Mouse (Mus musculus): Measurements from ENCODE around the gene E2f1. TPM values are rescaled to one million over a fixed set of nuclear protein-coding genes. Genes with fewer than 3 reads are reported as not detected.

E2f1 gene
- polyA plus RNA-seq (2015; fragmentation: Nextera tagmentation; extraction: Ambion mirVana), result 3.2 and 4.2 TPM in 2 replicates

GRCm38 (mm10) chr2:154569836-154570286 is at the start of gene E2f1:
Gene E2f1, minus strand, starts transcription at chr2:154569892.
- Histone ChIP-seq H3K4me2 (ENCODE audit: low read length) (peak within 1 kb of the TSS; percentile 98), H3K9me3 (replicated peaks; ENCODE audit: control insufficient read depth, low read length, poor library complexity, severe bottlenecking) (no peaks in the 10 kb centered on the region), H3K27ac (ENCODE audit: low read length) (peak within 1 kb of the TSS; percentile 13; the same call in 1 of the 2 replicates), H3K9ac (ENCODE audit: low read depth, low read length) (peak within 1 kb of the TSS; percentile 68), H3K27me3 (ENCODE audit: control insufficient read depth, insufficient read depth, low read depth, low read length) (no peaks in the 10 kb centered on the region), H3K4me1 (ENCODE audit: control insufficient read depth, insufficient read depth, low read length) (peaks cover 10% of the 10 kb centered on the region; the same call in 1 of the 2 replicates), H3K36me3 (ENCODE audit: control insufficient read depth, insufficient read depth, low read length) (no peaks in the 10 kb centered on the region), H3K4me3 (ENCODE audit: low read depth, low read length) (peak within 1 kb of the TSS; percentile 71)
- ATAC-seq, result peak; percentile 98
- WGBS, result 0% methylated on average over 44 of the region's 44 CpGs

GRCm38 (mm10) chr2:154617061-154617460 is 47.4 kb upstream of the E2f1 start:
- Histone ChIP-seq H3K4me3 (ENCODE audit: low read depth, low read length) (no peak overlapping the region), H3K9ac (ENCODE audit: low read depth, low read length) (no peak overlapping the region), H3K4me2 (ENCODE audit: low read length) (no peak overlapping the region), H3K4me1 (ENCODE audit: control insufficient read depth, insufficient read depth, low read length) (peaks cover 14% of the 10 kb centered on the region), H3K27ac (ENCODE audit: low read length) (no peak overlapping the region), H3K36me3 (ENCODE audit: control insufficient read depth, insufficient read depth, low read length) (no peaks in the 10 kb centered on the region), H3K9me3 (replicated peaks; ENCODE audit: control insufficient read depth, low read length, poor library complexity, severe bottlenecking) (no peaks in the 10 kb centered on the region), H3K27me3 (ENCODE audit: control insufficient read depth, insufficient read depth, low read depth, low read length) (no peaks in the 10 kb centered on the region)
- WGBS, result 92% methylated on average over 3 of the region's 3 CpGs
- no peak for ATAC-seq

GRCm38 (mm10) chr2:154615674-154616073 is 46.0 kb upstream of the E2f1 start:
- 93% methylated on average over 5 of the region's 5 CpGs for WGBS
- no peaks in the 10 kb centered on the region for H3K27me3 ChIP-seq (ENCODE audit: control insufficient read depth, insufficient read depth, low read depth, low read length)
- peaks cover 14% of the 10 kb centered on the region for H3K4me1 ChIP-seq (ENCODE audit: control insufficient read depth, insufficient read depth, low read length)
- no peaks in the 10 kb centered on the region for H3K36me3 ChIP-seq (ENCODE audit: control insufficient read depth, insufficient read depth, low read length)
- no peaks in the 10 kb centered on the region for H3K9me3 ChIP-seq (replicated peaks; ENCODE audit: control insufficient read depth, low read length, poor library complexity, severe bottlenecking)
- H3K4me2 ChIP-seq (ENCODE audit: low read length), result no peak overlapping the region
- H3K9ac ChIP-seq (ENCODE audit: low read depth, low read length), result no peak overlapping the region
- no peak for ATAC-seq
- no peak overlapping the region for H3K27ac ChIP-seq (ENCODE audit: low read length)
- no peak overlapping the region for H3K4me3 ChIP-seq (ENCODE audit: low read depth, low read length)

GRCm38 (mm10) chr2:154614841-154615576 is 45.3 kb upstream of the E2f1 start:
- H3K27me3 ChIP-seq (ENCODE audit: control insufficient read depth, insufficient read depth, low read depth, low read length), result no peaks in the 10 kb centered on the region
- peak overlapping the region; percentile 8; the same call in 1 of the 2 replicates for H3K4me3 ChIP-seq (ENCODE audit: low read depth, low read length)
- no peaks in the 10 kb centered on the region for H3K9me3 ChIP-seq (replicated peaks; ENCODE audit: control insufficient read depth, low read length, poor library complexity, severe bottlenecking)
- no peak for ATAC-seq
- H3K4me2 ChIP-seq (ENCODE audit: low read length), result peak overlapping the region; percentile 77
- H3K36me3 ChIP-seq (ENCODE audit: control insufficient read depth, insufficient read depth, low read length), result no peaks in the 10 kb centered on the region
- peak overlapping the region; percentile 98; the same call in 1 of the 2 replicates for H3K27ac ChIP-seq (ENCODE audit: low read length)
- no peak overlapping the region; the same call in 1 of the 2 replicates for H3K9ac ChIP-seq (ENCODE audit: low read depth, low read length)
- peaks cover 14% of the 10 kb centered on the region for H3K4me1 ChIP-seq (ENCODE audit: control insufficient read depth, insufficient read depth, low read length)
- 67% methylated on average over 19 of the region's 19 CpGs for WGBS

GRCm38 (mm10) chr2:154613118-154614115 is 43.7 kb upstream of the E2f1 start, which contains the start of the genes Zfp341 and 4930519P11Rik:
Gene Zfp341, plus strand, starts transcription at chr2:154613297.
Gene 4930519P11Rik, minus strand, starts transcription at chr2:154613437.
- Histone ChIP-seq H3K4me3 (ENCODE audit: low read depth, low read length) (peak within 1 kb of the TSS; percentile 61), H3K9me3 (replicated peaks; ENCODE audit: control insufficient read depth, low read length, poor library complexity, severe bottlenecking) (no peaks in the 10 kb centered on the region), H3K4me2 (ENCODE audit: low read length) (peak within 1 kb of the TSS; percentile 77), H3K4me1 (ENCODE audit: control insufficient read depth, insufficient read depth, low read length) (peaks cover 14% of the 10 kb centered on the region), H3K9ac (ENCODE audit: low read depth, low read length) (peak within 1 kb of the TSS; percentile 91), H3K36me3 (ENCODE audit: control insufficient read depth, insufficient read depth, low read length) (no peaks in the 10 kb centered on the region), H3K27me3 (ENCODE audit: control insufficient read depth, insufficient read depth, low read depth, low read length) (no peaks in the 10 kb centered on the region), H3K27ac (ENCODE audit: low read length) (peak within 1 kb of the TSS; percentile 98)
- peak; percentile 94 for ATAC-seq
- WGBS, result under 1% methylated on average over 77 of the region's 98 CpGs

- Histone ChIP-seq H3K9ac (ENCODE audit: low read depth, low read length) (no peak overlapping the region), H3K36me3 (ENCODE audit: control insufficient read depth, insufficient read depth, low read length) (no peaks in the 10 kb centered on the region), H3K27ac (ENCODE audit: low read length) (no peak overlapping the region), H3K27me3 (ENCODE audit: control insufficient read depth, insufficient read depth, low read depth, low read length) (no peaks in the 10 kb centered on the region), H3K4me3 (ENCODE audit: low read depth, low read length) (no peak overlapping the region), H3K4me2 (ENCODE audit: low read length) (no peak overlapping the region), H3K9me3 (replicated peaks; ENCODE audit: control insufficient read depth, low read length, poor library complexity, severe bottlenecking) (no peaks in the 10 kb centered on the region), H3K4me1 (ENCODE audit: control insufficient read depth, insufficient read depth, low read length) (peaks cover 5% of the 10 kb centered on the region)
- ATAC-seq, result no peak
- 71% methylated on average over 10 of the region's 10 CpGs for WGBS
These were observed 39.5 kb upstream of the E2f1 start for GRCm38 (mm10) chr2:154609050-154609767.

GRCm38 (mm10) chr2:154606965-154607364 is 37.3 kb upstream of the E2f1 start:
- peaks cover 12% of the 10 kb centered on the region for H3K4me1 ChIP-seq (ENCODE audit: control insufficient read depth, insufficient read depth, low read length)
- H3K36me3 ChIP-seq (ENCODE audit: control insufficient read depth, insufficient read depth, low read length), result no peaks in the 10 kb centered on the region
- H3K4me3 ChIP-seq (ENCODE audit: low read depth, low read length), result no peak overlapping the region
- no peak overlapping the region for H3K4me2 ChIP-seq (ENCODE audit: low read length)
- no peak for ATAC-seq
- no peaks in the 10 kb centered on the region for H3K9me3 ChIP-seq (replicated peaks; ENCODE audit: control insufficient read depth, low read length, poor library complexity, severe bottlenecking)
- no peaks in the 10 kb centered on the region for H3K27me3 ChIP-seq (ENCODE audit: control insufficient read depth, insufficient read depth, low read depth, low read length)
- H3K9ac ChIP-seq (ENCODE audit: low read depth, low read length), result no peak overlapping the region
- 63% methylated on average over 1 of the region's 1 CpGs for WGBS
- no peak overlapping the region for H3K27ac ChIP-seq (ENCODE audit: low read length)

- Histone ChIP-seq H3K36me3 (ENCODE audit: control insufficient read depth, insufficient read depth, low read length) (no peaks in the 10 kb centered on the region), H3K9me3 (replicated peaks; ENCODE audit: control insufficient read depth, low read length, poor library complexity, severe bottlenecking) (no peaks in the 10 kb centered on the region), H3K27ac (ENCODE audit: low read length) (no peak overlapping the region), H3K4me1 (ENCODE audit: control insufficient read depth, insufficient read depth, low read length) (peaks cover 12% of the 10 kb centered on the region), H3K9ac (ENCODE audit: low read depth, low read length) (no peak overlapping the region), H3K27me3 (ENCODE audit: control insufficient read depth, insufficient read depth, low read depth, low read length) (no peaks in the 10 kb centered on the region), H3K4me2 (ENCODE audit: low read length) (peak overlapping the region; percentile 83), H3K4me3 (ENCODE audit: low read depth, low read length) (peak overlapping the region; percentile 55)
- WGBS, result 39% methylated on average over 7 of the region's 7 CpGs
- no peak for ATAC-seq
These were observed 34.5 kb upstream of the E2f1 start for GRCm38 (mm10) chr2:154604156-154604555.

Measured in midbrain, embryonic 16.5 days (tissue).